Mouse (Mus musculus): ENCODE data around the gene Ccdc51. TPM values are rescaled to one million over a fixed set of nuclear protein-coding genes. Genes with fewer than 3 reads are reported as not detected.

The Ccdc51 gene
- polyA plus RNA-seq, 1 experiment: 6.4 TPM

GRCm38 (mm10) chr9:109094553-109095136 lies 12.4 kb downstream of the Ccdc51 start:
- H3K27ac ChIP-seq (ENCODE audit: insufficient read depth, low read depth, low read length): no peak overlapping the region
- no peak for TF ChIP-seq CTCF (IDR thresholded peaks at IDR 0.05; ENCODE audit: low read depth, low read length)
- no peak for TF ChIP-seq POLR2A (IDR thresholded peaks at IDR 0.05; ENCODE audit: borderline replicate concordance, low read depth, low read length)

GRCm38 (mm10) chr9:109095137-109095982 lies 13.1 kb downstream of the Ccdc51 start, which contains the start of gene Plxnb1:
Plxnb1 (plus strand) TSS chr9:109095389.
- Histone ChIP-seq H3K4me3 (ENCODE audit: insufficient read depth, low read length) (peak within 1 kb of the TSS; percentile 59), H3K4me1 (ENCODE audit: control insufficient read depth, insufficient read depth, low read length) (peaks cover 3% of the 10 kb centered on the region; the same call in 1 of the 2 replicates), H3K27ac (ENCODE audit: insufficient read depth, low read depth, low read length) (no peak within 1 kb of the TSS)
- TF ChIP-seq POLR2A (IDR thresholded peaks at IDR 0.05; ENCODE audit: borderline replicate concordance, low read depth, low read length): no peak
- TF ChIP-seq CTCF (IDR thresholded peaks at IDR 0.05; ENCODE audit: low read depth, low read length): no peak

More at GRCm38 (mm10) chr9:109094553-109095136, 12.4 kb downstream of the Ccdc51 start:
- Histone ChIP-seq H3K4me3 (ENCODE audit: insufficient read depth, low read length) (peak overlapping the region; percentile 59), H3K4me1 (ENCODE audit: control insufficient read depth, insufficient read depth, low read length) (peaks cover 3% of the 10 kb centered on the region; the same call in 1 of the 2 replicates)

GRCm38 (mm10) chr9:109096251-109096661 lies 14.0 kb downstream of the Ccdc51 start:
- H3K4me3 ChIP-seq (ENCODE audit: insufficient read depth, low read length): no peak overlapping the region
- no peak overlapping the region for H3K27ac ChIP-seq (ENCODE audit: insufficient read depth, low read depth, low read length)
- peaks cover 3% of the 10 kb centered on the region; the same call in 1 of the 2 replicates for H3K4me1 ChIP-seq (ENCODE audit: control insufficient read depth, insufficient read depth, low read length)
- TF ChIP-seq CTCF (IDR thresholded peaks at IDR 0.05; ENCODE audit: low read depth, low read length) (no peak), POLR2A (IDR thresholded peaks at IDR 0.05; ENCODE audit: borderline replicate concordance, low read depth, low read length) (no peak)

- peaks cover 3% of the 10 kb centered on the region; the same call in 1 of the 2 replicates for H3K4me1 ChIP-seq (ENCODE audit: control insufficient read depth, insufficient read depth, low read length)
- no peak overlapping the region for H3K27ac ChIP-seq (ENCODE audit: insufficient read depth, low read depth, low read length)
- H3K4me3 ChIP-seq (ENCODE audit: insufficient read depth, low read length): no peak overlapping the region
- TF ChIP-seq POLR2A (IDR thresholded peaks at IDR 0.05; ENCODE audit: borderline replicate concordance, low read depth, low read length) (no peak), CTCF (IDR thresholded peaks at IDR 0.05; ENCODE audit: low read depth, low read length) (no peak)
Measured at GRCm38 (mm10) chr9:109096856-109097255, 14.6 kb downstream of the Ccdc51 start.

- H3K27ac ChIP-seq (ENCODE audit: insufficient read depth, low read depth, low read length): no peak overlapping the region
- peaks cover 3% of the 10 kb centered on the region; the same call in 1 of the 2 replicates for H3K4me1 ChIP-seq (ENCODE audit: control insufficient read depth, insufficient read depth, low read length)
- H3K4me3 ChIP-seq (ENCODE audit: insufficient read depth, low read length): no peak overlapping the region
- TF ChIP-seq CTCF (IDR thresholded peaks at IDR 0.05; ENCODE audit: low read depth, low read length) (no peak), POLR2A (IDR thresholded peaks at IDR 0.05; ENCODE audit: borderline replicate concordance, low read depth, low read length) (no peak)
Measured at GRCm38 (mm10) chr9:109097291-109097690, 15.0 kb downstream of the Ccdc51 start.

GRCm38 (mm10) chr9:109097831-109098230 lies 15.5 kb downstream of the Ccdc51 start:
- no peak overlapping the region for H3K27ac ChIP-seq (ENCODE audit: insufficient read depth, low read depth, low read length)
- TF ChIP-seq CTCF (IDR thresholded peaks at IDR 0.05; ENCODE audit: low read depth, low read length) (no peak), POLR2A (IDR thresholded peaks at IDR 0.05; ENCODE audit: borderline replicate concordance, low read depth, low read length) (no peak)

GRCm38 (mm10) chr9:109098366-109098765 lies 16.1 kb downstream of the Ccdc51 start:
- no peak overlapping the region for H3K27ac ChIP-seq (ENCODE audit: insufficient read depth, low read depth, low read length)

More at GRCm38 (mm10) chr9:109097831-109098230, 15.5 kb downstream of the Ccdc51 start:
- H3K4me3 ChIP-seq (ENCODE audit: insufficient read depth, low read length): no peak overlapping the region
- peaks cover 3% of the 10 kb centered on the region; the same call in 1 of the 2 replicates for H3K4me1 ChIP-seq (ENCODE audit: control insufficient read depth, insufficient read depth, low read length)

GRCm38 (mm10) chr9:109098969-109099368 lies 16.7 kb downstream of the Ccdc51 start:
- TF ChIP-seq CTCF (IDR thresholded peaks at IDR 0.05; ENCODE audit: low read depth, low read length) (no peak), POLR2A (IDR thresholded peaks at IDR 0.05; ENCODE audit: borderline replicate concordance, low read depth, low read length) (no peak)

More at GRCm38 (mm10) chr9:109098366-109098765, 16.1 kb downstream of the Ccdc51 start:
- H3K4me3 ChIP-seq (ENCODE audit: insufficient read depth, low read length): no peak overlapping the region
- TF ChIP-seq CTCF (IDR thresholded peaks at IDR 0.05; ENCODE audit: low read depth, low read length): no peak
- TF ChIP-seq POLR2A (IDR thresholded peaks at IDR 0.05; ENCODE audit: borderline replicate concordance, low read depth, low read length): no peak
- H3K4me1 ChIP-seq (ENCODE audit: control insufficient read depth, insufficient read depth, low read length): peaks cover 3% of the 10 kb centered on the region; the same call in 1 of the 2 replicates

GRCm38 (mm10) chr9:109100307-109100928 lies 18.1 kb downstream of the Ccdc51 start:
- TF ChIP-seq POLR2A (IDR thresholded peaks at IDR 0.05; ENCODE audit: borderline replicate concordance, low read depth, low read length): no peak
- no peak for TF ChIP-seq CTCF (IDR thresholded peaks at IDR 0.05; ENCODE audit: low read depth, low read length)
- H3K27ac ChIP-seq (ENCODE audit: insufficient read depth, low read depth, low read length): no peak overlapping the region
- no peak overlapping the region for H3K4me3 ChIP-seq (ENCODE audit: insufficient read depth, low read length)
- H3K4me1 ChIP-seq (ENCODE audit: control insufficient read depth, insufficient read depth, low read length): peaks cover 5% of the 10 kb centered on the region; the same call in 1 of the 2 replicates

More at GRCm38 (mm10) chr9:109098969-109099368, 16.7 kb downstream of the Ccdc51 start:
- H3K27ac ChIP-seq (ENCODE audit: insufficient read depth, low read depth, low read length): no peak overlapping the region
- H3K4me3 ChIP-seq (ENCODE audit: insufficient read depth, low read length): no peak overlapping the region
- H3K4me1 ChIP-seq (ENCODE audit: control insufficient read depth, insufficient read depth, low read length): peaks cover 3% of the 10 kb centered on the region; the same call in 1 of the 2 replicates

Measured in bone marrow macrophage, adult 2 months (primary cell).